ENCODE assay signal across 19 mouse cellular contexts in the genomic region with DNA sequence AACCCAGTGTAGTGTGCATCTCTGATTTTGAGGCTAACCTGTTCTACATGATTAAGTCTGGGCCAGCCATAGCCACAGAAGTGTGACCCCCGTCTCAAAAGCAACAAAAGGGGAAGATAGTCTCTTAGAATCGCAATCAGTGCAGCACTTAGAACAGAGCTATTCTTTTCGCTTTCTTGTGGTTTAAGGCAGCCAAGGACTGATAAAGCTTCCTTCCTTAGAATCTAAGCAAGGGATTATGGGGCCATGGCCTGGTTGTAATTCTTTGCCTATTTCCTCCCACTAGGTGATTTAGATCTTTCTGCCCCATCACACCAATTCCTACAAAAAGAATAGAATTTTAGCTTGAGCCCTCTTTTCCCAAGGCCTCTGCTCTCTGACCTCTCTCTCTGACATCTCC.
"Had no signal": no experiment of that assay in that cellular context is flagged by ENCODE, and none has a peak within 500 bp of the region (broad histone marks: within the 10 kb centered on the region; RNA-seq: fewer than 3 reads in every experiment).

No protein-coding gene starts in this region.

- H3K27me3 ChIP-seq: liver, embryonic 15.5 days; lung, embryonic 15.5 days; megakaryocyte, embryonic 14.5 days; midbrain, embryonic 13.5 days; midbrain, embryonic 15.5 days; neural tube, embryonic 13.5 days; neural tube, embryonic 15.5 days had no signal

- H3K36me3 ChIP-seq: midbrain, embryonic 13.5 days; midbrain, embryonic 15.5 days had no signal

- DNase-seq: liver, postnatal 0 days; lung, adult 2 months; lung, postnatal 14 days; lung, postnatal 36 days; retina, postnatal 1 day; right cerebral cortex, adult 18-20 months; right cerebral cortex, postnatal 25 days; right cerebral cortex, postnatal 4 days; thymus, adult 2 months; thymus, postnatal 25 days; thymus, postnatal 4 days had no signal

- H3K4me1 ChIP-seq: midbrain, embryonic 13.5 days; midbrain, embryonic 15.5 days; neural tube, embryonic 13.5 days had no signal

- H3K4me3 ChIP-seq: liver, embryonic 15.5 days; lung, embryonic 15.5 days; megakaryocyte, embryonic 14.5 days; midbrain, embryonic 13.5 days; midbrain, embryonic 15.5 days; neural tube, embryonic 13.5 days; neural tube, embryonic 15.5 days had no signal

- H3K9ac ChIP-seq: liver, embryonic 15.5 days; liver, postnatal 0 days; lung, embryonic 15.5 days; midbrain, embryonic 13.5 days; midbrain, embryonic 15.5 days; neural tube, embryonic 13.5 days; neural tube, embryonic 15.5 days had no signal

- H3K9me3 ChIP-seq: liver, embryonic 15.5 days; lung, embryonic 15.5 days; megakaryocyte, embryonic 14.5 days; midbrain, embryonic 13.5 days; midbrain, embryonic 15.5 days; neural tube, embryonic 13.5 days; neural tube, embryonic 15.5 days had no signal

- H3K27ac ChIP-seq: liver, embryonic 15.5 days; lung, embryonic 15.5 days; macrophage; midbrain, embryonic 13.5 days; midbrain, embryonic 15.5 days; neural tube, embryonic 13.5 days; neural tube, embryonic 15.5 days had no signal
